In the genomic region with DNA sequence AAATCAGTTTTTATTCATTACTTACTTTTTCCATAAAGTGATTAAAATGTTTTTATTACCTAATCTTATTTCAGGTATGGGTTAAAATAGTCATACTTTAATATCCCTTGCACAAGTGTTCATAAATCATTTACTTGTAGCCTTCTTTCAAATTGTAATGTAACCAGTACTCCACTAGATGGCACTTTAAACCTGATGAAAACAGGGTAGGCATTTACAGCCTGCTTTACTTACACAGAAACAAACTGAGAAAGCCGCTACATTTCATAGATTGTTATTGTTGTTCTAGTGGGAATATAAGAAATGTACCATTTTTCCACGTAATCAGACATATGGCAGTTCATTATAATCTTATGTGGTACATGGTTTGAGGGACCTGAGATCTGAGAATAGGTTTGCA, we compare ENCODE assay signal across 9 mouse cellular contexts. TPM values are rescaled to one million over a fixed set of nuclear protein-coding genes. Genes with fewer than 3 reads are reported as not detected.
DNase-seq lines count a peak whose midpoint lies in the region; ATAC-seq and TF ChIP-seq lines count a peak whose summit lies in the region.
"Had no signal": no experiment of that assay in that cellular context is flagged by ENCODE, and none has a peak within 500 bp of the region (broad histone marks: within the 10 kb centered on the region; RNA-seq: fewer than 3 reads in every experiment).

No protein-coding gene starts in this region.

- H3K36me3 ChIP-seq in kidney, adult 2 months (ENCODE audit: control insufficient read depth, insufficient read depth, low read length): no peaks in the 10 kb centered on the region
- no peaks in the 10 kb centered on the region; the same call in 1 of the 2 replicates for H3K36me3 ChIP-seq in ES-Bruce4 (ENCODE audit: control insufficient read depth, insufficient read depth, low read length, poor library complexity, severe bottlenecking)
- peaks cover 3% of the 10 kb centered on the region; the same call in 1 of the 2 replicates for H3K36me3 ChIP-seq in liver, postnatal 0 days (replicated peaks; ENCODE audit: insufficient read depth, low read length)
- H3K36me3 ChIP-seq: embryonic facial prominence, embryonic 12.5 days had no signal

- WGBS in kidney, adult 2 months: 12% methylated on average over 2 of the region's 2 CpGs
- WGBS in liver, postnatal 0 days (ENCODE audit: insufficient replicate concordance): 18% methylated on average over 2 of the region's 2 CpGs

- peak; percentile 52 for DNase-seq in kidney, adult 2 months
- no peak for DNase-seq in kidney, postnatal 4 days
- DNase-seq in embryo, embryonic 10 days (ENCODE audit: low spot score): peak; percentile 69
- DNase-seq in liver, postnatal 0 days: no peak
- no peak for DNase-seq in urinary bladder, adult 18-20 months (ENCODE audit: low spot score in 2 of 2)
- DNase-seq in spleen, postnatal 4 days (ENCODE audit: low spot score in 2 of 2): no peak
- no peak for DNase-seq in testis, postnatal 10 days (ENCODE audit: low spot score)

- peak; percentile 21; the same call in 1 of the 2 replicates for TF ChIP-seq CTCF in kidney, adult 2 months (conservative IDR thresholded peaks at IDR 0.05; ENCODE audit: insufficient read depth, insufficient read length, low read depth, low read length)
- peak; percentile 13 for TF ChIP-seq CTCF in ES-Bruce4 (IDR thresholded peaks at IDR 0.05; ENCODE audit: low read depth, low read length)
- peak; percentile 70 for TF ChIP-seq CTCF in liver, postnatal 0 days (IDR thresholded peaks at IDR 0.05; ENCODE audit: low read depth)

- H3K27ac ChIP-seq in kidney, adult 2 months (ENCODE audit: insufficient read depth, low read depth, low read length): no peak overlapping the region
- no peak overlapping the region for H3K27ac ChIP-seq in ES-Bruce4 (ENCODE audit: insufficient read depth, low read length)
- no peak overlapping the region for H3K27ac ChIP-seq in liver, postnatal 0 days (ENCODE audit: low read depth)
- H3K27ac ChIP-seq: embryonic facial prominence, embryonic 12.5 days had no signal

- no peaks in the 10 kb centered on the region for H3K9me3 ChIP-seq in ES-Bruce4 (replicated peaks; ENCODE audit: control insufficient read depth, insufficient read depth, low read length, poor library complexity, severe bottlenecking)
- H3K9me3 ChIP-seq in liver, postnatal 0 days (ENCODE audit: low read length): no peaks in the 10 kb centered on the region
- H3K9me3 ChIP-seq: embryonic facial prominence, embryonic 12.5 days had no signal

- no peak for TF ChIP-seq EP300 in ES-Bruce4 (IDR thresholded peaks at IDR 0.05; ENCODE audit: insufficient read depth, low read depth, low read length)
- no peak for TF ChIP-seq EP300 in liver, postnatal 0 days (IDR thresholded peaks at IDR 0.05; ENCODE audit: low read depth)

- TF ChIP-seq POLR2A in kidney, adult 2 months (IDR thresholded peaks at IDR 0.05; ENCODE audit: low read depth, low read length): no peak
- no peak for TF ChIP-seq POLR2A in ES-Bruce4 (IDR thresholded peaks at IDR 0.05; ENCODE audit: insufficient read depth, low read length)

- ATAC-seq in liver, postnatal 0 days: peak; percentile 54; the same call in 1 of the 2 replicates

- no peaks in the 10 kb centered on the region for H3K4me1 ChIP-seq in kidney, adult 2 months (ENCODE audit: control insufficient read depth, insufficient read depth, low read length)
- H3K4me1 ChIP-seq in ES-Bruce4 (ENCODE audit: control insufficient read depth, insufficient read depth, low read length): no peaks in the 10 kb centered on the region
- no peaks in the 10 kb centered on the region for H3K4me1 ChIP-seq in liver, postnatal 0 days (ENCODE audit: insufficient read depth)

- no peak overlapping the region for H3K4me2 ChIP-seq in liver, postnatal 0 days (ENCODE audit: low read depth, low read length)
- H3K4me2 ChIP-seq: embryonic facial prominence, embryonic 12.5 days had no signal

- no peak overlapping the region for H3K9ac ChIP-seq in ES-Bruce4 (ENCODE audit: low read depth, poor library complexity, severe bottlenecking)
- no peak overlapping the region for H3K9ac ChIP-seq in liver, postnatal 0 days (replicated peaks)
- H3K9ac ChIP-seq: embryonic facial prominence, embryonic 12.5 days had no signal

- H3K4me3 ChIP-seq in kidney, adult 2 months (ENCODE audit: insufficient read depth, low read depth, low read length): no peak overlapping the region
- H3K4me3 ChIP-seq in ES-Bruce4 (ENCODE audit: low read depth, low read length): no peak overlapping the region
- no peak overlapping the region for H3K4me3 ChIP-seq in liver, postnatal 0 days (ENCODE audit: low read depth, low read length)
- H3K4me3 ChIP-seq: embryonic facial prominence, embryonic 12.5 days had no signal

- H3K27me3 ChIP-seq in kidney, adult 2 months (replicated peaks; ENCODE audit: control insufficient read depth, insufficient read depth, low read length): no peaks in the 10 kb centered on the region
- H3K27me3 ChIP-seq in ES-Bruce4 (ENCODE audit: control insufficient read depth, insufficient read depth, low read length, poor library complexity, severe bottlenecking): no peaks in the 10 kb centered on the region
- H3K27me3 ChIP-seq in liver, postnatal 0 days (ENCODE audit: insufficient read depth, low read length): no peaks in the 10 kb centered on the region
- H3K27me3 ChIP-seq: embryonic facial prominence, embryonic 12.5 days had no signal

RNA-seq across cellular contexts. Expression of a gene that starts 11.6 kb away (rescaled TPM):
- 2.8 and 4.1 TPM in 2 replicates for polyA plus RNA-seq in kidney, adult 2 months (2012; rRNA removed)
- polyA plus RNA-seq in ES-Bruce4 (2011; ENCODE audit: insufficient read depth, insufficient read length, low read depth, missing spikeins): 26.4 and 29.1 TPM in 2 replicates
- 5.4 and 6.4 TPM in 2 replicates for polyA plus RNA-seq in liver, postnatal 0 days (2015; fragmentation: Nextera tagmentation; extraction: Ambion mirVana)

RNA-seq across cellular contexts. Expression of a gene that starts 11.7 kb away (rescaled TPM):
- polyA plus RNA-seq in kidney, adult 2 months (2012; rRNA removed): 19.5 and 26.3 TPM in 2 replicates
- 0.40 and 0.88 TPM in 2 replicates for polyA plus RNA-seq in ES-Bruce4 (2011; ENCODE audit: insufficient read depth, insufficient read length, low read depth, missing spikeins)
- polyA plus RNA-seq in liver, postnatal 0 days (2015; fragmentation: Nextera tagmentation; extraction: Ambion mirVana): 0.13 and 0.15 TPM in 2 replicates

Comparison
In these comparisons a context has a peak if more than half of its experiments do, and no peak if none do; other contexts are left out.
1. DNase-seq: peak in kidney, adult 2 months (single experiment) and embryo, embryonic 10 days (single experiment); none in kidney, postnatal 4 days (0 of 2), liver, postnatal 0 days (single experiment), urinary bladder, adult 18-20 months (0 of 2), spleen, postnatal 4 days (0 of 2) and testis, postnatal 10 days (single experiment).
2. CTCF ChIP-seq: peak in every context shown above with its lines; median percentile 70 in liver, postnatal 0 days; 21 in kidney, adult 2 months; 13 in ES-Bruce4.
3. RNA of a gene that starts 11.7 kb away (polyA plus RNA-seq): 19.5 to 26.3 TPM in kidney, adult 2 months; 0.40 to 0.88 TPM in ES-Bruce4 and 0.13 to 0.15 TPM in liver, postnatal 0 days; every median in the first group is over 10 times any median in the second.